Mouse (Mus musculus) retina, embryonic 14.5 days (tissue): ENCODE measurements around the gene Magi1.
A peak's percentile ranks its signal among the peaks of the same experiment; 100 is the strongest.

Experiments
- DNase-seq: peaks from one replicate; pipeline ENCODE4 v3.0.0-alpha.2; 2015; ENCODE audit warnings: low spot score

The Magi1 gene

DNA sequence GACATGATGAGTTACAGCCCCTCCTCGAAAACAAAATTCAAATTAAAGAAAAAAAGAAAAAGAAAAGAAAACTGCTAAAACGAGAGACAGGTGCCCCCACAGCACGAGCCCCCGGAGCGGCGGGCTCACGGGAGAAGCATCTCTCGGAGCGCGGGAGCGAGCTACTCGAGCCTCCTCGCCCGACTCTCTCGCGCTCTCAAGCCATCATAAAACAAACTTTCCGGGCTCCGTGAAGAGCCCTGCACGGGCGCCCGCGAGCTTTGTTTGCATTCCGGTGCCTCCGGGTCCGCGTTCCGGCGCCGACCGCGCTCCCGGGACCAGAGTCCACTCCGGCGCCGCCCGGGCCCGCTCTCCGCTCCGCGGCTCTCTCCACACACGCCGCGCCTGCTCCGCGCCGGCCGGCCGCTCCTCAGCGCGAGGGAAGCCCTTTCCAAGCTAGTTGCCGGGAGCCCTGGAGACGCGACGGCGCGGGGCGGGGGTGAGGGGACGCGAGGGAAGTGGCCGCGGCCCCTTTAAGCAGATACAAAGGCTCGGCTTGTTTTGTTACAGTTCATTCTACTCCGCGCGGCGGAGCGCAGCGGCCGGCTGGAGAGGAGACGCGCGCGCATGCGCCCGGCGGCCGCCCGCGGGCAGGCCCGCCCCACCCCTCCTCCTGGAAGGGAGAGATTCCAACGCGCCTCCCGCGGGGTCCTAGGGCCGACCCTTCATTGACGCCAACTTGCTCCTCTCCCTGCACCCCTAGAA is at the start of gene Magi1:
Gene Magi1 (minus strand): TSS at position 600 of the 744 bp plus-strand sequence.
- peak; percentile 97 for DNase-seq

GRCm38 (mm10) chr6:94327143-94327542 is 43.4 kb upstream of the Magi1 start:
- no peak for DNase-seq

DNA sequence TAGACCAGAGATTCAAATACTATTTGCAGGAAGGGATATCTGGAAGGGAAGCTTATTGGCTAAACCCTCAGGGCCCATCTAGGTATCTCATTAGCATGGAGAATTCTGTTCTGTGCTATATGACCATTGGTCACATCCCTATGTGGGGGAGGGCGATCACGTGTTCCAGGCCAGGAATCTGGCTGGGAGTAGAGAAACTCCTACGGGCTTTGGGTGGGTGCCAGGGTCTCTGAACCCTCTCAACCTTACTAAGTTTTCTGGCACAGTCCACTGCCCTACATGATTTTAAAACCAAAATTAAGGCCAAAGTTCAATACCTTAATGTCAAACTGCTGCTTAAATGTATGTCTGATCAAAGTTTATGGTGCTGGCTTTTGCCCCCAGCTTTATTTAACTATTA is 33.2 kb upstream of the Magi1 start:
- DNase-seq, result no peak

DNA sequence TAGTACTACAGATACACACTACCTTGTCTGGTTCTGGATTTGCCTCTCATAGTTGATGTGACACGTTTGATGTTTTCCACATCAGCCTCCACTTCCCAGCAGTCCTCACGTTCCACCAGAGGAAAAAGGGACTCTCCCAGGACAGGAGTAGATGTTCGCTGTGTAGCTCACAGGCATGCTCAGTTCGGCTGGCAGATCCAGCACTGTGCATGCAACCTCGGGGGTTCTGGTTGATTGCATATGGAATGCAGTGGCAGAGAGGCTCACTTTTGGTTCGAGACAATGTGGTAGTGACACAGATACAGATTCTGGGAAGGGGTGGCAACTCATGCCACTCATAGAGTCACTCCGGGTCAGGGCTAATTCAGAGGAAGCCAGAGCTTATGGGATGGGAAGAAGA is 28.6 kb upstream of the Magi1 start:
- DNase-seq, result no peak

DNA sequence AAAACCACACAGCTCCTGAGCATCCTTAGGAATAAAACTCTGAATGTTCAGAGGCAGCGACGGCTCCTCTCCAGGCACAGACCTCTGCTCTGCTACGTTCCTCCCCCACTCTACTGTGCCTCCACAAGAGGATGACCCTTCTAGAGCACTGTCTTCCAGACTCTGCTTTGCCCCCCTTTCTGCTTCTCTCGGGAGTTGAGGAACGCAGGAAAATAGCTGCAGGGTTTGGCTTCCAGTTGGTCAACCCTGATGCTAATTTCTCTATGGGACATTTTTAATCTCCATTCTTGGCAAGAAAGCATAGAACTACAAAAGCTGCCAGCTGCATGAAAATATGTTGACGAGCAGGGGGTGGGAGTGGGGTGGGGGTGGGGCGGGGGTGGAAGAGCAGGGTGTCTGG is 24.8 kb upstream of the Magi1 start:
- peak; percentile 8 for DNase-seq

DNA sequence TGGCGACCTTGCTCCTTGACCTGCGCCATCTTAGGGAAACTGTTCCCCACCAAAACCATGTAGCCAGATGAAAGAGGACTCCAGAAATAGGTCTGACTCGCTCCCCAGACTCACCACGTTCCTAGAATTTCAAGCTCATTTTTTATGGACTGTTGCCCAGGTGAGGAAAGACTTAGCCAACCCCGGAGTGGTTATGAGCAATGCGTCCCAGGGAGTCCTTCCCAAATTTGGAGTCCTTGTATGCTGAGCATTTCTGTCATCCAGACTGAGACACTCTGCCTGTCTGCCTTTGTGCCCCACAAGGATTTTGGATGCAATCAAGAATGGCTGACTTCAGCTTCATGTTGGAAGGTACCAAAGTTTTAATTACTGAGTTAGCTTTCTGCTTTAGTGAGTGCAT is 19.8 kb upstream of the Magi1 start:
- no peak for DNase-seq

DNA sequence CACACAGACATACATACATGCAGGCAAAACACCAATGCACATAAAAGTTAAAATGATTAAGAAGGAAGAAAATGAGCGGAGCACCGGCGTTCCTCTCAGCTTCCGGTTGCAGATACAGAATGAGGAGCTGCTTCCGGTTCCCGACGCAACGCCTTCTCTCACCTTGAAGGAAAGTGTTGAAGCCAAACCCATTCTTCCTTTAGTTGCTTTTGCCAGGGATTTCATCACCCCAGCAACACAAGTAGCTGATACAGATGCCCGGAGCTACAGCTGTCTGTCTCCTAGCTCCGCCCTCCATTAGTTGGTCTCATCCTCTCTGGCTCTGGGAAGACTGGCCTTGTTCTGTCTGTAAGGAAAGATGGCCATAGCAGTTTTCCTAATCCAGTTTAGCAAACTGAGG is 18.1 kb upstream of the Magi1 start:
- DNase-seq, result no peak

GRCm38 (mm10) chr6:94300562-94300961 is 16.8 kb upstream of the Magi1 start:
- DNase-seq, result no peak

DNA sequence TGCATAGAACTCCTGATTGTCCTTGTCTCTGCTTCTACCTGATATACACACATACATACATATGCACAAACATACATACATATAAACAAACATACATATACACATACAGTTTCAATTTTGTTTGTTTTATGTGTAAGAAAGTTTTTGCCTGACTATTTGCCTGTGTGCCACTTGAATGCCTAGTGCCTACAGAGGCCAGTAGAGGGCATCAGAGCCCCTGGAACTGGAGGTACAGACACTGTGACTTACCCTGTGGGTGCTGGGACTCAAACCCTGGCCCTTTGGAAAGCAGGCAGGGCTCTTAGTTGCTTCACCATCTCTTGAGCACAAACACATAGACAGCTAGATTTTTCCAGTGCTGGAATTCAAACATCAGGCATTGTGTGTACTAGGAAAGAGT is 3.7 kb upstream of the Magi1 start:
- no peak for DNase-seq

- no peak for DNase-seq
Observed at GRCm38 (mm10) chr6:94286555-94286954, 2.8 kb upstream of the Magi1 start.

GRCm38 (mm10) chr6:94284089-94284825 is 540 bp upstream of the Magi1 start:
- peak; percentile 53 for DNase-seq

GRCm38 (mm10) chr6:94282301-94283241 is 1.1 kb downstream of the Magi1 start:
- DNase-seq, result peak; percentile 61

DNA sequence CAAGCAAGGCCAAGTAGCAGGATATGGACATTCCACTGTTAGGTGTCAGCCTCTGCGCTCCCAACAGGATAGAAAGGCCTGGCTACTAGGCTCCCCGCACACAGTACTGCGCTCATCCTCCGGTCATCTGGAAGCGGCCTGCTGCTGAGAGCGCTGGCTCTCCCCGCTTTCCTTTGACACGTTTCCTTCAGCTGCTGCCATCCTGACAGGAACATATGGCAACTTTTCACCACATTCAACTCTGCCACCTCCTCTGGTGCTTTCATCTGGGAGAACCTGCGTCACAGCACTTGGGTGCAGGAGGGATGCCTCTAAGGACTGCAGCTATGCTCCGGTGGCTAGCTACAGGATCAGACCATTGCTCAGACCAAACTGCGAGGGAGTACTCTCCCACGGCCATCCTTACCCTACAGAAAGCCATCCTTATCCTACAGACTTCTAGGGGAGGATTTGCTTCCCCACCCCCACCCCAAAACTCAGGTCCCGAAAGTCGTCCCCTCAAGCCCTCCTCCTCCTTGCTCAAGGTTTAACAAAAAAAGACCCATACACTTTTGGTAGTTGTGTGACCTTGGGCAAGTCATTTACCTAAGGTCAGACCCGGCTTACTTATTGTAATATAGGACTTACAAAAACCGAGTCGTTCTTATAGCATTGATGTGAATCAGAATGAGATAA is 2.0 kb downstream of the Magi1 start:
- DNase-seq, result peak; percentile 32

DNA sequence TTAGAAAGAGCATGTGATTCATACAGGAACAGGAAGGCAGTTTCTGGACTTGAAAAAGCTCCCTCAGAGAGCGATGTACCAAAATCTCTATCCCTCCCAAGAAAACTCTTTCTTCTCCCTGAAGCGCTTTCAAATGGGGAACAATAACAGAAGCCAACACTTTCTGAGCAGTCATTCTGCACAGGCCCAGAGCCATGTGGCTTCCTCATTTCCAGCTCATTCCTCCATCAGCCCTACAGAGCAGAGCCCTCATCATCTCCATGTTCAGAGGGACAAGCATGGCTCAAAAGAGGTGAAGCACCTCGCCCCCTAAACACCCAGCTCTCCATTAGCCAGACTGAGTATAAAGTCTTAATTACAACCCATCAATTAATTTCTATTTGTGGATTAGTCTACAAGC is 9.8 kb downstream of the Magi1 start:
- no peak for DNase-seq

GRCm38 (mm10) chr6:94270001-94270400 is 13.7 kb downstream of the Magi1 start:
- DNase-seq, result no peak

DNA sequence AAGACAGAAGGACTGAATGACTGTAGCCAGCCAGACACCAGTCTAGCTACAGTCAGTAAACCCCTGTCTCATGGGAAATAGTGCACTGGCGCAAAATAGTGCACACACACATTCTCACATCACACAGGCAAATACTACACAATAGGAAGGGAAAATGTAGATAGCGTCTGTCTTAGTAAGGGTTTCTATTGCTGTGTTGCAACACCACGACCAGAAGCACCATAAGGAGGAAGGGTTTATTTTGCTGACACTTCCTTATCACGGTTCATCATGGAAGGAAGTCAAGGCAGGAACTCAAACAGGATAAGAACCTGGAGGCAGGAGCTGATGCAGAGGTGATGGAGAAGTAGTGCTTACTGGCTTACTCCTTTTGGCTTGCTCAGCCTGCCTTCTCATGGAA is 14.5 kb downstream of the Magi1 start:
- no peak for DNase-seq

- DNase-seq, result no peak
Observed at GRCm38 (mm10) chr6:94265244-94265935, 18.3 kb downstream of the Magi1 start.

DNA sequence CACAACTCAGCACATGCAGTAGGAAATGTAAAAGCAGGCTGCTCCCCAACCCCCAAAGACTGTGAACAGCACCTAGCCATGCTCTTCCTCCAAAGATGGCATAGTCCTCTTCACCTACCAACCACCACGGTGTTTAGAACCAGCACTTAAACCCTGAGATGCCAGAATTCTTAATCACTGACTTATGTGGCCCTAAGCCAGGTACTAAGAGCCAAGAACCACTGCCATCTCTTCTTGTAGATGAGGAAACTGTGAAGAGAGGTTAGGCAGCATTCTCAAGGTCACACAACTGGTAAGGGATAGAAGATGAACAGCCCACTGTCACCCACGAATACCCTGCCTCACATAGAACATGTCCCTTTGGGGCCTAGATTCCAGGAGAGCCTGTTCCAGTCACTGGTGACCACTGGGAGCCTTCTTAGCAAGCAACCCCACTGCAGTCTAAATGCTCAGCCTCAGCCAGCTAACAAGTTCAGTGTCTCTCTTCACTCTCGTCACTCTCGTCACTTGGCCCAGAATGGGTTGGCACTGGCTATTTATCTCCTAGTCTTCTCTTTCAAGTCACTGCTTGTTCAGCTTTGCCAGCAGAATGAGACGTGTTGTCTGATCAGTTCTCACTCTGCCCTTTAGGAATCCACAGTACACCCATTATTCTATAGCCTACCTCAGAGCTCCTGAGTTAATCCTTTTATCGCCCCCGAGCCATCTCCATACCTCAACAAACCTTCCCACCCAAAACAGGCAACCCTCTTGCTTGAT is 19.4 kb downstream of the Magi1 start:
- DNase-seq, result no peak

DNA sequence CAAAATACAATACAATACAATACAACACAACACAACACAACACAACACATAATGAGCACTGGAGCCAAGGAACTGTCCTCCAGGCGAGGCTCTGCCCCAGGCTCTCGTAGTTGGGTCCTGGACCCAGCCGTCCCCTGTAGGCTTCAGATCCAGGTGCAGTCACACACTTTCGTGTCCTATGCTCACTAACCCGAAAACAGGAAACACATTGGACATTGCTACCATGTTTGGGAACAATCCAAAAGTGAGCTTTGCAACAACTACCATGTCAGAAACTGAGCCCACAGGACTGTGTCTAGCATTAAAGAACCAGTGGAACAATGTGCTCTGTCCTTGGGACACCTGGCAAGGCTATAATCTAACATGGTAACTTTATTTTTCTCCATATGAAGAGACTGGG is 22.9 kb downstream of the Magi1 start:
- no peak for DNase-seq

DNA sequence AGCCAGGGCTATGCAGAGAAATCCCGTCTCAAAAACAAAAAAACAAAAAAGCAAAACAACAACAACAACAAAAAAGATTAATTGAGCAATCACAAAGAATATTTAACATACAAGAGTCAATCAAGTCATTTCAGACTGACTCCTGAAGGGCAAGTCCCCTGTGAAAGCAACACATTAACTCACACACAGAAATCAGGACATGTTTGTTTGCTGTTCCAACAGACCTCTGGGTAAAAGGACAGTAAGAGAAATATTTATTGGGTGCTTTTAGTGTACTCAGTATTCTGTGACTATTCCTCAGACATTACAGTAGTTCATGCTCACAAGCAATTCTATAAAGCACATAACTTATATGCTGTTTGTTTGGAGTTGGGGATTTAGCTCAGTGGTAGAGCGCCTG is 23.7 kb downstream of the Magi1 start:
- no peak for DNase-seq

DNA sequence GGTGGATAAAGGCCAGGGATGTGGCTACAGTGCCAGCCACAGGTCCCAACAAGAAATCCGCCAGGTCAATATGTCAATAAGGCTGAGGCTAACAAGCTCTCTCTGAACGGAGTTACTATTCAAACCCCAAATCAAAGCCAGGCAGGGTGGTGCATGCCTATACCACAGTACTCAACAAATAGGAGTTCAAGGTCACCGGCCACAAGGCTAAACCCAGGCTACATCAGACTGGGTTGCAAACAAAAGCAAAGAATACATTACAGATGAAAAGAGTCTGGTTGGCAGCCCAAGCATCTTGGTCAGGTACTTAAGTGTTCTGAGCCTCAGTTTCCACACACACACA is 25.9 kb downstream of the Magi1 start:
- DNase-seq, result no peak
